ENCODE assay signal across 10 mouse cellular contexts in genomic region chr11:109320361-109320933, GRCm38 (mm10). TPM values are rescaled to one million over a fixed set of nuclear protein-coding genes. Genes with fewer than 3 reads are reported as not detected.
DNase-seq lines count a peak whose midpoint lies in the region; ATAC-seq lines count a peak whose summit lies in the region.
"Had no signal": no experiment of that assay in that cellular context is flagged by ENCODE, and none has a peak within 500 bp of the region (broad histone marks: within the 10 kb centered on the region; RNA-seq: fewer than 3 reads in every experiment).

No protein-coding gene starts in this region.

- no peak overlapping the region for H3K9ac ChIP-seq in neural tube, embryonic 15.5 days (replicated peaks)
- H3K9ac ChIP-seq: embryonic facial prominence, embryonic 12.5 days; limb, embryonic 15.5 days had no signal

- H3K4me3 ChIP-seq in neural tube, embryonic 15.5 days (replicated peaks): no peak overlapping the region
- H3K4me3 ChIP-seq: embryonic facial prominence, embryonic 12.5 days; limb, embryonic 15.5 days had no signal

- ATAC-seq in neural tube, embryonic 15.5 days (ENCODE audit: low FRiP score): peak; percentile 89

- peaks cover 1% of the 10 kb centered on the region; the same call in 1 of the 2 replicates for H3K27me3 ChIP-seq in neural tube, embryonic 15.5 days (replicated peaks)
- H3K27me3 ChIP-seq: embryonic facial prominence, embryonic 12.5 days; limb, embryonic 15.5 days had no signal

- H3K9me3 ChIP-seq in neural tube, embryonic 15.5 days (replicated peaks): no peaks in the 10 kb centered on the region
- H3K9me3 ChIP-seq: embryonic facial prominence, embryonic 12.5 days; limb, embryonic 15.5 days had no signal

- peak; percentile 16 for DNase-seq in lung, postnatal 14 days
- DNase-seq in lung, adult 18-20 months: no peak
- peak; percentile 42 to 83 for DNase-seq in cerebellum, postnatal 4 days (ENCODE audit: low spot score in 2 of 2)
- peak; percentile 78 to 81 for DNase-seq in layer of hippocampus, adult 8-10 months (ENCODE audit: low spot score in 2 of 2)
- no peak for DNase-seq in thymus, postnatal 10 days (ENCODE audit: low spot score in 2 of 2)
- DNase-seq in urinary bladder, postnatal 36 days (ENCODE audit: low spot score in 2 of 2): no peak
- no peak for DNase-seq in gastrocnemius, adult 8-10 months (ENCODE audit: low spot score in 2 of 2)

- no peak overlapping the region for H3K4me2 ChIP-seq in neural tube, embryonic 15.5 days
- H3K4me2 ChIP-seq: embryonic facial prominence, embryonic 12.5 days; limb, embryonic 15.5 days had no signal

- H3K36me3 ChIP-seq in neural tube, embryonic 15.5 days: no peaks in the 10 kb centered on the region
- H3K36me3 ChIP-seq: embryonic facial prominence, embryonic 12.5 days; limb, embryonic 15.5 days had no signal

- WGBS in neural tube, embryonic 15.5 days: 30% methylated on average over 8 of the region's 8 CpGs

- peaks cover 8% of the 10 kb centered on the region for H3K4me1 ChIP-seq in neural tube, embryonic 15.5 days

- H3K27ac ChIP-seq in neural tube, embryonic 15.5 days (replicated peaks): peak overlapping the region; percentile 54
- H3K27ac ChIP-seq: embryonic facial prominence, embryonic 12.5 days; limb, embryonic 15.5 days had no signal

RNA-seq across cellular contexts. Expression of gene Rgs9, which starts 22.5 kb away (rescaled TPM):
- total RNA-seq in layer of hippocampus, adult 8-10 months (2022): 10 to 100 TPM; 12.2 to 16.5 (median 14.7) TPM
- polyA plus RNA-seq in neural tube, embryonic 15.5 days (2015; fragmentation: Nextera tagmentation; extraction: Ambion mirVana): 12.3 and 12.6 TPM in 2 replicates
- total RNA-seq in gastrocnemius, adult 8-10 months (2022): not detected

RNA-seq across cellular contexts. Expression of gene Gna13, which starts 42.2 kb away (rescaled TPM):
- 10 to 100 TPM; 56.4 to 69.6 (median 63.0) TPM for total RNA-seq in layer of hippocampus, adult 8-10 months (2022)
- polyA plus RNA-seq in neural tube, embryonic 15.5 days (2015; fragmentation: Nextera tagmentation; extraction: Ambion mirVana): 16.8 and 20.2 TPM in 2 replicates
- total RNA-seq in gastrocnemius, adult 8-10 months (2022): 10 to 100 TPM; 23.3 to 30.3 (median 28.4) TPM

Comparison
In these comparisons a context has a peak if more than half of its experiments do, and no peak if none do; other contexts are left out.
1. DNase-seq: peak in lung, postnatal 14 days (single experiment), cerebellum, postnatal 4 days (2 of 2) and layer of hippocampus, adult 8-10 months (2 of 2); none in lung, adult 18-20 months (0 of 2), thymus, postnatal 10 days (0 of 2), urinary bladder, postnatal 36 days (0 of 2) and gastrocnemius, adult 8-10 months (0 of 2).
2. RNA of gene Rgs9, which starts 22.5 kb away (total RNA-seq): 12.2 to 16.5 TPM in layer of hippocampus, adult 8-10 months; not detected in gastrocnemius, adult 8-10 months; every median in the first group is over 10 times any median in the second.